Mouse (Mus musculus) frontal cortex, postnatal 14 days (tissue): ENCODE results near the gene Ikzf3.

Experiments
- DNase-seq, 2 experiments: peaks; one replicate each; pipeline ENCODE4 v3.0.0; 2022; ENCODE audit warnings: low spot score in 2 of 2

Gene Ikzf3

DNA sequence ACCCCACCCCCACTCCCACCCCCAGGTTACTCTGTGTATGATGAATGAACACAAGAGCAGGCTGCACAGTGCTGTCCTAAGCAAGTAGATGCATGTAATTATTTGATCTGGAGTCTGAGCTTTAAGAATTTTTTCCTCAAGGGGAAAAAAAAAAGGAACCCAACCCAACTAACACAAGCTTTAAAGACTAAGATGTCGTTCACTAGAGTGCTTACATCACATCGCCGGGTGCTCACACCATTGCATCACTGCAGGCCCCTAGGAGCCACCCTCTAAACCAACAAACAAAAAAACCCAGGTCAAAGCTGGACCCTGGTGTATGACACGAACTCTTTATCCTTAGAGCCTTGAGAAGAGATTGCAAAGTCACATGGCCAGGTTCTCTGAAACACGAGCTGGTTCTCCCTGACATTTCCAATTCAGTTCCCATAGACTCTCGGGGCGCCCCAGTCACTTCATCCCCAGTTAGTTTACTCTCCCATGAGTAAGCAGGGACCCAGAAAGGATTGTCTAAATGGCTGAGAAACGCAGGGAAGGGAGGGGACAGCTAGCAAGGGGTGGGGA lies 71.8 kb downstream of the Ikzf3 start:
- DNase-seq, result no peak

DNA sequence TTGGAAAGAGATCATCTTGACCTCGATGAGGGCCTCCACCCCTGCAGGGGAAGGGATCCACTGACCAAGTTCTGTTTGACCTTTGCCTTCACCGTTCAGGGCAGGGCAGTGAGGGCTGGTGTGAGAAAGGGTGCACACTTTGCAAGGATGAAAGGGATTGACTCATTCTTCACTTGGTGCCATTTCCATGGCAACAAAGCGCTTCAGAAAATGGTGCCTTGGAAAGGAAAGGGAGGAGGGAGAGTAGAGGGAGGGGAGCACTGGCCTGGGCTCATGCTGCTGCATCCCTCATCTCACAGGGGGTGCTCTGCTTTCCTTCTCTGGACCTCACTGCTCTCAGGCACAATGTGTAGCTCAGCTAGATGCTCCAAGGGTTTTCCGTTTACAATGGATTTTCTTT lies 73.1 kb downstream of the Ikzf3 start:
- DNase-seq, result no peak

DNA sequence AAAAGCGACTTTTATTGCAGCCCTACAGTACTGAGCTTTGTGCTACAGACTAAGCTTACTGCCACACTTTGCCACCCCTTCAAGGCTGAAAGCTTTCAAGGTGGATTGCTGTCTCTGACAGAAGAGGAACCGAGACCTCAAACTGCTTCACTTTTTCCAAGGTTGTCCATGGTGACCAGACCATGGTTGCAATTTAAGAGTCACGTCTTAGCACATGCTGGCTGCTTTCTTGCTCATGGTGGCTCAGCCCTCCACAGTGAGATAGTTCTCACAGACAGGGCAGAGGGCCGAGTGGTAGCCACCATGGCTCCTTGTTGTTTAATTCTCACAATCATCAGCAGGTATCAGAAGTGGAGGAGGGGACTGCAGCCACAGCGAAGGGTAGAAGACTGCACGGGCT lies 75.0 kb downstream of the Ikzf3 start:
- no peak for DNase-seq

DNA sequence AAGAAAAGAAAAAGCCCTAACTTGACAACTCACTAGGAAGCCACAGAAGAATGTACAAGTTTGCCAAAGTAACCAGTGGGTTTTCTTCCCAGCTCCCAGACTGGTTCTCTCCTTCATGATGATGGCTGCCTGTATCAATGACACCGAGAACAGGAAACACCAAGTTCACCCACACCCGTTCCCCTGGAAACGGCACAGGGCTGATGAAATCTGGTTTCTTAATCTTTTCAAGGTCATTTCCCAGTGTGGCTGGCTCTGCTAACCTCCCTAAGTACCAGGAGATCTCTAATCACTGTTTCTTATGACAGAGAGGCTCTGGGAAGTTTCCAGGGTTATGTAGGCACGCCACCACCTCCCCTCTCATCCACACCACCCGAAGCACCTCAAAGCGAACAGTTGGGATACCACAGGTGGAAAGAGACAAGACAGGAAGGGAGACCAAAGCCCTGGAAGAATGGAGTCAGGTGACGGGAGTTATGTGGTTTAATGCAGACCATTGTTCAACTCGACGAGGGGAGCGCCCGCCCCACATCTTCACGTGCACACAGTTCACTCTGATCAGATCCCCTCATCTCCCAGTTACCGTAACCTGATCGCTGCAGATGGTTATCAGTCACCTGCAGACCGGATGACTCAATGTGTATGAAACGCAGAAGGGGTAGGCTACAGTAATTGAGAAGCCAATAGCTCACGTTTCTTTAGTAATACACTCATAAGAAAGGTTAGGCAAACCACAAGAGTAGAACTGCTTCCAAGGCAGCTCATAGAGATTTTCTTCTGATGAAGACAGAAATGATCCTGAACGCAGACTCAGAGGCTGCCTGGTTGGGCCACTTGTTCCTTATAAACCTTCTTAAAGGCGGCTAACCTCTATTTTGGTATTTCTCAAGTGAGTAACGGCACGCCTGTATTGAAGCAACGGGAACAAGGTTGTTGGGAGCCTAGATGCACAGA lies 75.8 kb downstream of the Ikzf3 start:
- DNase-seq, result no peak

DNA sequence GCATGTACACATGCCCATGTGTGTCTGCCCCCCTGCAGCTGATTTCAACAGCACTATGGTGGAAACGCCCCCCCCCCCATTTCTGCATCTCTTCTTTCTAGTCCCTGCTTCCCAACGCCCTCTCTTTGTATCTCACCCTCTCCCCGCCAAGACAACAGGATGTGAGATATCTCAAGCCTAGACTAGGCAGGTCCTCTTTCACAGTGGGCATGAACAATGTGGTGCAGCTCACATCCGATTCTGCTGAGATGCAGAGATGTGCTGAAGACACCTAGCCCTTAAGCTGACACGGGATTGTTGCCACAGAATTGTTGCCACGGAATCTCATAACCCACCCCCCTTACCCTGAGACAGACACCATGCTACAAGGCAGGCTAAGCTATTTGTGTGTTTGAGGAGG lies 81.3 kb downstream of the Ikzf3 start:
- DNase-seq, result no peak

DNA sequence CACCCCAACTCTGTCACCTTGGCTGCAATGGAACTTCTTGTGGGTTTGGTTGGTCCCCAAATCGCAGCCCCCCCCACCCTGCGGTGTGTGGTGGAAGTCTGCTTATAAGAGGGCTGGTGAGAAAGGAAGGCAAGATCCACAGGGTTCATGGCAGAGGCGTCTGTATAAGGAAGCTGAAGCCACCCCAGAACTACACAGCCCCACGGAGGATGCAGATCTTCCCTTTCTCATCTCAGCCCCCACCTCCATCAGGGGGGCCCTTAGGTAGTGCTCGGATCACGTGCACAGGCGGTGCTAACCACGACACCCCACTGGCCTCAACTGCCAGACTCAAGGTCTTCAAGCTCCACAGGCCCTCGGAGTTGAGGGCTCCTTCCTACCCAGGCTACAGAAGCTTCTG lies 81.9 kb downstream of the Ikzf3 start:
- DNase-seq, result no peak

DNA sequence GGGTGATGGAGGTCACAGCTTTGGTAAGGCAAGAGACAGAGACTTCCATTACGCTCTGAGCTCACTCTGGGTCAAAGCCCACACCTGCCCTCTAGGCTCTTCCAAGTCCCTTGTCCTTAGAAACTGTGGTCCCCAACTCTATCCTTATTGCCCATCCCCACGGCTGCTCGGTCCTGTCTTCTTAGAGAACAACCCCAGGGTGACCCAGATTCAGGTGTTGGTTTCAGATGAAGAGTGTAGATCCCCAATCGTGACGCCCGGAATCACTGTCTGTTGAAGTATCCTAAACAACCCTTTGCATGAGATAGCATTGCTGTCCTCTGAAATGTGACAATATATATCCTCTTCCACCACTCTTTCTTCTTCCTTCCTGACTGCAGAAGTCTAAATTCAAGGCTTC lies 83.6 kb downstream of the Ikzf3 start:
- no peak for DNase-seq

DNA sequence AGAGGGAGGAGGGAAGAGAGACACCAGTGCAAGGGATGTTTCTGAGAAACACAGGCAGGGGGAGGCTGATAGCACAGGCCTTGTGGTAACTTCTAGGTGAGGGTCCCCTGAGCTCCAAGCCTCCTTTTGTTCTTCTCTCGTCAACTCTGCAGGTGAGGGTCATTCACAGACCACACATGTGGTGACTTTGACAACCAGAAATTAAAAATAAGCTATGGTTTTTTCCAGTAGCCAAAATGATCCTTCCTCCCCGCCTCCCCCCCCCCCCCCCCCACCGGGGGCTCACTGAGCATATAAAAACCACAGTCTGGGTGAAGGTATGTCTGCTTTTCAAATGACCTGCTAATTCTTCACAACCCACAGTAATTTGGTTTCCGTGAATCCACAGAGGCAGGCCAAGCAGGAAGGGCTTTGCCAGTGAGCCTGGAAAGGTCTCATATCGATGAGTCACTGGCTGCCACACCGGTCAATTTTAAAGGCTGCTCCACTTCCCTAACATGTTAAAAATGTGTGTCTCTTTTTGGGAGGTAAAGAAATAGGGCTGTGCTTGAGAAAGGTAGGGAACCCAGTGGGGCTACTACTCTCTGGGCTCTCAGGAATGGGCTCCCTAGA lies 84.6 kb downstream of the Ikzf3 start:
- DNase-seq, result no peak

DNA sequence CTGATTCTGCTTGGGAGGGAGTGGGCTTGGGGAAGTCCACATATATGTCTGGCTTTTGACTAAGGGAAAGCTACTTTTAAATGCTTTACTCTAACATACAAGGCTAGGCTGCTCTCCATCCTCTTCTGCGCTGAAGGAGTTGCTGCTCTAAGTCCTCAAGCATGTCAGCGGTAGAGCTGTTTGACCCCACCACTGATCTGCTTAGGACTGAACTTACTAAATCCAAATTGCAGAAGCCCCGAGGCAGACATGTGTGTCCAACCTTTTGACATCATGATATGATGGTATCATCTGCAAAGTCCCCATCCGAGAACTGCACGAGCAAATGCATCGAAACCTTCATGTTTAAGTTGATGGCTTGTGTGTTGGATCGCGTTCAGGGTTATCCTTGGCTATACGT lies 86.0 kb downstream of the Ikzf3 start:
- no peak for DNase-seq

DNA sequence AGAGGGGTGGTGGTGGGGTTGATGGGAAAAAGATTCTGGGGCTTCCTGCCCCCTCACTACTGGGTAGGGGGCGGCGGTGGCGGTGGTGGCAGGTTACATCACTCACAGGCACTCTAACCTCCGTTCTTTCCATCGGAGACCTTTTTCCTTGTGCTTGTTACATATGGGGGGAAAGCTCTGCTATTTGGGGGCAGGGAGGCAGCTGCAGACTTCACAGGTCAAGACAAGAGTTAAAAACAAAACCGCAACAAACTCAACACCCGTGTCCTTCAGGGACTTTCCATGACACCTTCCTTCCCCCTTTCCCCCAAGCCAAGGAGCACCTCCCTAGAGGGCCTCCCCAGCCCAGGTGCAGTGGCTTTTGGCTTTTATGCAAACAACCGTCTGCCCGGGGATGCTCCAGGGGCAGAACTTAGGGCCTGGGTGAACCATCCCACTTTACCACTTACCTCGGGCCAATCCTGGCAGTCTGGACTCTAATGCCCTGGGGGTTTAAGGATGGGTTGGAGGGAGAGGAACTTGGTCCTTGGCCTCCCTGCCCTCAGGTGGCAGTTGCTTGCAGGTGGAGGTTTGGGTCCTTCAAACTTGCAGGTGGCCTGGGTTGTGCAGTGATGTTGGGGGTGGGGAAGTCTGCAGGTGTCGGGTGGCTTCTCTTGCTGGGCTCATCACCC lies 86.6 kb downstream of the Ikzf3 start:
- no peak for DNase-seq

DNA sequence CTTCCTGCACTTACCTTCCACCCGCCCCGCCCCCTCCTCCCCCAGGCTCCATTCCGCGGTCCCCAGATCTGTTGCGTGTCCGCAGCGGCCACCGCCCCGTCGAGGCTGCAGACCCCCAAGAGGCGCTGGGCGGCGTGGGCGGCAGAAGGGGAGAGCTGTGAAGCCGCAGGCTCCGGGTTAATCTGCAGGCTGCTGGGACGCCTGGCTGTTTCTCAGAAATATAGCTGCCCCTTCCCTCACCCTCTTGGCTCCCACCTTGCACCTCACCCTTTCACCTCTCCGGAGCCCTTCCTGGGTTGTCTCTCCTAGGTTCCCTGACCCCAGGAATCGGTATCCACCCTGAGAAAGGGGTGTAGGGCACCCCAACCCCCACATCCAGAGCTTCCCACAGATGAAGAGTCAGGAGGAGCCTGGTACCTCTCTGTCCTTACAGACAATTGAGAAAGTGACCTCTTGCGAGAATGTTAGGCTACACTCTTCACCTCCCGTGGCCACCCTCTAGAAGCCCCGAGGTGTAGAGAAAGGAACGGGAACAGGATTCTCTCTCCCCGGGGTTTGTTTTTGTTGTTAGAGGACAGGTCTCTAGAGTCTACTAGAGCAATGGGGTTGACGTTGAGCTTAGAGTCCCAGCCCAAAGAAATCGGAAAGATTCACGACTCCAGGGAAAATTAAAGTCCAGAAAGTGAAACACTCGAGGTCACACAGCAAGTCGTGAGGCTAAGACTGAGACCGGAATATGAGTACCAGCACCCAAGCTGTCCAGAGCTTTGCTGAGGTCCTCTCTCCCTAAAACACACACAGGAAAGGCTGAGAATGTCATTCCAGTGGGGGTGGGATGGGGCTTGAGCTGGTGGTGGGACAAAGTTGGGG lies 87.5 kb downstream of the Ikzf3 start:
- no peak for DNase-seq

DNA sequence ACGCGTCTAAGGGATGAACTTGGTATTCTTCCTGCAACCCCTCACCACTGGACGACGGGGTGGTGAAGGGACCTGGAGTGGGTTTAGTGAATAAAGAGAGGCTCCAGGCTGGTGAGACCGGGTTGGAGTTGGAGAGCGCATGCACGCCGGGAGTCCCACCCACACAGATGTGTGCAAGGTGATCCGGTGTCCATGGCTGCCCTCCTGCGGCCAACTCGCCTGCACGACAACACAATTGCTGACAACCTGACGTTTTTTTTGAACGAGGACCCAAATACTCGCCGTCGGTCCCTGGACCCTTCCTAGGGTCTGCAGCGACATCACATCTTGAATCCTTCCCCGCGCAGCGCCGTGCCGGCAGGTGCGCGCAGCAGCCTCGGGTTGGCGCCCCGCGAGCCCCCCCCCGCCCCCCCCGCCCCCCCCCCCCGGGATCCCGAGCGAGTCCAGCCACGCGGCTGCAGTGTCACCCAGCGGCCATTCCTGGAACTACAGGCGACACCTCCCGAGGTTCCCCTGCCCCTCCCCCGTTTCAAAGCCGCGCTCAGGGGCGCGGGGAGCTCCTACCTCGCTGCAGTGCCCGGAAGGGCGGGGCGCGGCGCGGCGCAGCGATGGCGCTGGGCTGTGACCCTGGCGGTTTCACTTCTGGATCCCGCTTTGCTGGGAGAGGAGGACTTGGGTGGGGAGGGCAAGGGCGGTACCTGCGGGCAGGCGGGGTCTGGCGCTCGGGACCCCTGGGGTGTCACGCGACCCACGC lies 88.3 kb downstream of the Ikzf3 start:
- DNase-seq, result peak; percentile 64 to 71

DNA sequence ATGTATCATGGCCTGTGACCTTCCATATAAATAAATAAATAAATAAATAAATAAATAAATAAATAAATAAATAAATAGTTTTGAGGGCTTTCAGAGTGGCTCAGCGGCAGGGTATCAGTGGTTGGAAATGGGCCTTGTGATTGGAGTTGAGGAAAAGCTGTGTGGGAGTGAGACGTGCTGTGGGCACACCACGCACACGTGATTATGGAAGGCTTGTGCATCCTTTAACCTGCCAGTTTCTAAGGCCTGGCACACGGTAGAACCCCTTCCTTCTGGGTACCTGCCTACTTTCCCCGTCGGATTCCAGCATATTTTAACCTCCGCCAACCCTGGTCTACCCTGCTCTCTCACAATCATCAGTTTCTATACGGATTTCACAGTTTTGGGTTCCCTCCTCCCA lies 88.9 kb downstream of the Ikzf3 start:
- no peak for DNase-seq

DNA sequence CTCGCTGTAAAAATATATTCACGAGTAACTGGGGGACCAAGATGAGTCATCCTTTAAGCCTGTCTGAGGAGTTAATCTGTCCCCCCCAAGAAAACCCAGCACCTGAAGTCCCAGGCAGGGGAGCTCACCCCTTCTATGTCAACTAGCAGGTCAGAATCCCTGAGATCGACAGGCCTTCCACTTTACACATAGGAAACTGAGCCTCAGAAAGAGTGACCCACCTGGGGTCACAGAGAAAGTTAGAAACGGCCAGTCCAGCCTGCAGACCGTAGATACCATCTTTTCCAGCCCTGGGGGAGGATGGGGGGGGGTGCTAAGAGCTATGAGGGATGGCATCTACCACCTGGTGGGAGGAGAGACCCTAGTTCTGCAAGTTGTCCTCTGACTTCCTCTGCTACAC lies 89.3 kb downstream of the Ikzf3 start:
- DNase-seq, result no peak

DNA sequence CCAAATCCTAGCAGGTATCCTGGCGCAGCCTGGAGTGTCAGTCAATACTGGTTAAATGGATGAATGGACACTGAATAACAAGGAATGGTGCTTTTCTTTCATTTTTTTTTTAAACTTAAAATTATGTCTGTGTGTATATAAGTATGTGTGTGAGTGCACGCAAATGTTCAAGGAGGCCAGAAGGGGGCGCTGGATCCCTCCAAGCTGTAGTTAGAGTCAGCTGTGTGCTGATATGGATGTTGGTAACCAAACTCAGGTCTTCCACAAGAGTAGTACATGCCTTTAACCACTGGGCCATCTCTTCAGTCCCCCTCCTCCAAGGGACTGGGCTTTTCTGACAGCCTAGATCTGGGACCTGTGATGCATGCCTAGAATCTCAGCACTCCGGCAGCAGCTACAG lies 90.3 kb downstream of the Ikzf3 start:
- no peak for DNase-seq

DNA sequence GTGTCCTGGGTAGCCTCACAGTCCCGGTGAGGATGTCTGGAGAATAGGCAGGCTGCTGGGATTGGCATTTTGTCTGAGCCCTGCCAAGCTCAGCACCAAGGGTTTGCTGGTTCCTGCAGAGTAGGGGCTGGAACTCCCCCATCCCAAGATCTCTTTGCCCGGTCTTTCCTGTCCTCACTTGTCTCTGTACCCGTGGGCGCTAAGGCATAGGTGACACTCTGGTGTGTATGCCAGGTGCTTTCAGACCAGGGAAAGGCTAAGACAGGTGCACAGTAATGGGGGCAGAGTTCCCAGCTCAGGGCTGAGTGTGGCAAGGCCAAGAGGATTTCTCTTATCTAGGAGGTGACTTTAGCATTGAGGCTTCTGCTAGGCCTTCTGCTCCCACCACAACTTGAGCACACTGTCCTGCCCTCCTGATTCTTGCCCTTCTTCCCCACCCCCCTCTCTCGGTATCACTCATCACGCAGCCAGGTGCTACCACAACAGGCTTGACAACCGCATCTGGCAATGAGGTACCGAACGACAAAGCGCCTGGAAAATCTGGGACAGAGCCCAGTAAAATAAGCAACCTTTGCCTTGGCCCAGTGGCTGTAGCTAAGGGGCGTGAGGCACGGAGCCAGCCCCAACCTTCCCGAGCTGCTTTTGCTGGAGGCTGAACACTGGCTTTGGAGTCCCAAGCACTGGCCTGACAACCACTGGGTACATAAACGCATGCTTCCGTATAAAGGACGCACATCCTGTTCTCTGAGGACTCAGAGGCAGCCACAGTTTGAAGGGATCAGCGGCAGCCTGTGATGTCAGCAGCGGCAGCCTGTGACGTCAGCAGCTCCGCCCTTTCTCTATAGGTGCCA lies 95.7 kb downstream of the Ikzf3 start:
- DNase-seq, result no peak

DNA sequence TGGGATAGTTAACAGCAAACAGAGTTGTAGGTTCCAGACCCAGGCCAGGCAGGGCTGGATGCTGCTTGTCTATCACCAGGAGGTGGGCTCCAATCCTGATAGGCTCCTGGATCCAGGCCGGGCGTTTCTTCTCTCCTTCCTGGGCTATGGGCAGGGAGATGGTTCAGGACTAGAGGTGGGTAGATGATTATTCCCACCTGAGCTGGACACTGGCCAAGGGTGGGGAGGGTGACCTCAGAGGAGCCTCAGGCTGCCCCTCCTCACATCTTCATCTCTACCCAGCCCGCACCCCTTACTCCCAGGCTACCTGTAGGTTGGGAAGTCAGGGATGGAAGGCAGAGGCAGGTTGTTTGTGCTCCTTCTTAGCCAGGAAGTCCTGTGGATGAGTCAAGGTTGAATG lies 96.4 kb downstream of the Ikzf3 start:
- no peak for DNase-seq

DNA sequence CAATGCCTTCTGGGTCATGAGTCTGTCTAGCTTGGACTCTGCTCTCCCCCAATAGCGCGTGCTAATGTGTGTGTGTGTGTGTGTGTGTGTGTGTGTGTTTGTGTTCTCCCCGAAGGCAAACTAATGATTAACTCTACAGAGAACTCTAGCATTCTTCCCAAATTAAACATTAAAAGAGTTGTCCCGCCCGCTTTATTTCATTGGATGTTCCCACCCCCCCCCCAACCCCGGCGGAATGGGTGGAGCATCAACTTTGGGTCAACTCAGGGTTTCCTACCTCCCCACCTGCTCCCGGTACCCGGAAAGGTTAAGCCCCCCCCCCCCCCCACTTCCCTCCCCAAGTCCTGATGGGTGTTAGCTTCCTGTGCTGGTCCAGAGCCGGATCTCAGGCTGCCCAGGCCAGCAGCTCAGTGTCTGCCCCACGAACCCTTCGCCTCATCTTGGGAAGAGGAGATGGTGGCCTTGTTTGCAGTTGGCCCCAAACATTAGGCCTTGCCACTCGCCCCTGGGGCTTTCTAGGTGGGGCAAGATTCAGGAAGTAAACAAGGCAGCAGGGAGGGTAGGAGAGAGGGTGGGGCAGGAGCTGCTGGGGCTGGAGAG lies 97.5 kb downstream of the Ikzf3 start:
- DNase-seq, result no peak

DNA sequence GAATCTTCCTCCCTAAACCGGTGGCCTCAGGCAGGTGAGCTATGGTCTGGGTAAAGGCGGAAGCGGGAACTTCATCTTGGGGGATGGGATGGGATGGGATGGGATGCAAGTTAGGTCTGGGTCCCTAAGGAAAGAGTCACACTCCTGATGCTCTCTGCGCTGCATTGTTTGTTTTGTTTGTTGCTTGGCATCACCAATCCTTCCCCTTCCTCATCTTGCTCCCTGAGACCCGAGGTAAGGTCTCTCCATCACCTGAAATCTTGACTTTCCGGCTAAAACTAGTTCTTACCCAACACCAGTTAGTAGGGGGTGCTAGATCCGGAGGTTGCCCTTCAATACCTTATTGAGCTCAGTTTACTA lies 98.4 kb downstream of the Ikzf3 start:
- DNase-seq, result no peak
